Mouse (Mus musculus) ovary, adult 10 weeks (tissue): ENCODE data around the gene Cers4. TPM values are rescaled to one million over a fixed set of nuclear protein-coding genes. Genes with fewer than 3 reads are reported as not detected.

Experiments used
- polyA plus RNA-seq: library from polyadenylated mRNA; stranded (reverse); fragments of 350-450 nt; fragmentation: Illumina TruSeq; extraction: RNeasy Lipid Tissue Mini Kit (QIAGEN cat#74804); gene quantifications from one replicate; pipeline ENCODE4 v1.2.3, GENCODE M21; 2014

Cers4 gene
- 13.3 TPM for polyA plus RNA-seq

DNA sequence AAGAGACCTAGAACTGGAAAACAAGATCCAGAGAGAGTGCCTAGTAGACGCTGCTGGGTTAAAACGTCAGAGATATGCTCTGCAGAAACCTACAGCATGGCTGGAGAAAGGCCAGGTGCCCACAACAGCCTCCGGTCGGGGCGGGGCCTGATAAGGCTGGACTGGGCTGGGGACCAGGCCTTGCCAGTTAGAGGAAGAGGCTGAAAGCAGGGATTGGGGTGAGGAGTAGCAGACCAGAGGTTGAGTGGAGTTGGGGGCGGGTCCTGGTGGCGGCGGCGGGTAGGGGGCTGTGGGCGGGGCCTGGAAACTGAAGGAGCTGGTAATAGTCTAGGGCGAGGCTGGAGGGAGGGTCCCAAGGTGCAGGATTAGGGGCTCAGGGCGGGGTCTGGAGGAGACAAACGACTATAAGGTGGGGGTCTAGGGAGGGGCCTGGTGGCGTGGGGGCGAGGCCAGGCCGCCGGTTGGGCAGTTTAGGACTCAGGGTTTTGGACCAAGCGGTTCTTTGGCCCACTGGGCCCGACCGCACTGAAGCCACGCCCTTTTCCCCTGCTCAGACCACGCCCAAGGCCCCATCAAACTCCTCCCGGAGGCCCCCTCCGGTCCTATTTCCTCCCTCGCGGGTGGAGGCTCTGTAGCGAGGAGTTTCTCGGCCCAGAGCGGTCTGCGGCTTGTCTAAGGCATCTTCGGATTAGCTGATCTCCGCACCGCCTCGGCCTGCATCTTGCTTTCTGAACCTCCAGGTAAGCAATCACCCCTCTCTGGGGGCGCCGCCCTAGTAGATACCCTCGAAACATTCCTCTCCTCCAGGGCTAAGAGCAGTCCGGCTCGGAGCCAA lies at the start of gene Cers4:
Gene Cers4 (plus strand): TSS at position 176 of the 835 bp plus-strand sequence.

Other genes starting within 250 kb of the Cers4 start
- gene Tgfbr3l, start 244.8 kb upstream of the Cers4 start, polyA plus RNA-seq: 4.4 TPM
- gene Snapc2, start 239.9 kb upstream of the Cers4 start, polyA plus RNA-seq: 3.2 TPM
- 5.4 TPM for gene Ctxn1, start 233.8 kb upstream of the Cers4 start, polyA plus RNA-seq
- 134 TPM for gene Timm44, start 217.1 kb upstream of the Cers4 start, polyA plus RNA-seq
- 8.8 TPM for gene Ccl25, start 167.8 kb upstream of the Cers4 start, polyA plus RNA-seq
- gene Elavl1, start 167.6 kb upstream of the Cers4 start, polyA plus RNA-seq: 93.7 TPM
- 123 TPM for gene Zfp958, start 120.1 kb downstream of the Cers4 start, polyA plus RNA-seq